Mouse (Mus musculus) left cerebral cortex, adult 9 months (tissue): ENCODE results near the gene Tex10.

Experiments used
- DNase-seq, 2 experiments: peaks; one replicate each; pipeline ENCODE4 v3.0.0; 2022; ENCODE audit warnings: low spot score in 2 of 2

The Tex10 gene

GRCm38 (mm10) chr4:48403066-48403640 lies 70.1 kb downstream of the Tex10 start:
- DNase-seq: no peak

- no peak for DNase-seq
These were observed 76.3 kb downstream of the Tex10 start for GRCm38 (mm10) chr4:48396949-48397348.

DNA sequence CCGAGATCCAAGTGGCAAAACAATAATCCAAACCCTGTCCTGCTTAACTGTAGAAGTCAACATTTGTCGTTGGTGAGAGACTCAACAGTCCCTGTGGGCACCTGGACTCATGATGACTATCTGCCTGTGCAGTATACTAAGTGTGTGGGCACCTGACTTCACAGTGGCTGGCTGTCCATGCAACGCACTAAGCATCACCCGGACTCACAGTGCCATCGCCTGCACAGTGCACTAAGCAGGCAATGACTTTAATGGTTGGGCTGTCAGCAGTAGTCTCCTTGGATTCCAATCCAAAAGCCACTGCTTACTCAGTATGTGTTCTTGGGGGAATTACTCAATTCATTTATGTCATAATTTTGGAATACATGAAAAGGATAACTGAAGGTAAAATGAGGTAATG lies 90.8 kb downstream of the Tex10 start:
- DNase-seq: no peak

DNA sequence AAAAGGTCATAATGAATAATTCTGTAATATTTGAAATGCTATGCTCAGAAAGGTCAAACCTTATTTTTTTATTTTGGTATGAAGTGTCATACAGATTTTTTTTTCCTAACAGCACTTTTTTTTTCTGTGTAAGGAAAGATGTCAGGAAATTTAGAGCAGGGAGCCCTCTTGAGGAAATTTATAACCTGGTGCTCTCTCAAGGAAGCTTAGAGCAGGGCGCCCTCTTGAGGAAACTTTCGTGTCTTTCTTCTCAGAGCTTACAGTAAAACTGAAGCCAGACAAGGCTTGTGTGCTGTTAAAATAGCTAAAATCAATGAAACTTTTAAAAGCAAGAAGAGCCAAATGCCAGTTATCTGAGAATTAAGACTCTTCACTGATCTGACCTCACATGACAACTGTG lies 92.3 kb downstream of the Tex10 start:
- DNase-seq: peak; percentile 35 to 89
